Mouse (Mus musculus): ENCODE data around the gene Olfr1254.

The Olfr1254 gene

GRCm38 (mm10) chr2:89793519-89793918, at the start of gene Olfr1254:
Gene Olfr1254, minus strand, starts transcription at chr2:89793619.
- DNase-seq (ENCODE audit: low spot score) = no peak

GRCm38 (mm10) chr2:89841455-89841854, 48.0 kb upstream of the Olfr1254 start, which contains the start of gene Olfr1256:
Gene Olfr1256, minus strand, starts transcription at chr2:89841555.
- no peak for DNase-seq (ENCODE audit: low spot score)

DNA sequence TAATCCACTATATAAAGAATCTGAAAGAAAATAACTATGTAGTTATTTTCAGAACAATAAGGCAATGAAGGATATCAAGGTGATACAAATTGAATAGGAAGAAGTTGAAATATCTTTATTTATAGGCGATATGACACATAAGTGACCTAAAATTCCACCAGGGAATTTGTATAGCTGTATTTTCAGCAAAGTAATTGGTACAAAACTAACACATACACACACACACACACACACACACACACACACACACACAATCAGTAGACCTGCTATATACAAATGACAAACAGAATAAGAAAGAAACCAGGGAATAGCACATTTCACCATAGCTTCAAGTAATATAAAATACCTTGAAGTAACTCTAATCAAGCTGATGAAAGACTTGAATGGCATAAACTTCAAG, 26.8 kb upstream of the Olfr1254 start:
- no peak for DNase-seq (ENCODE audit: low spot score)

GRCm38 (mm10) chr2:89811751-89812150, 18.3 kb upstream of the Olfr1254 start, which contains the start of gene Olfr1255:
Gene Olfr1255, plus strand, starts transcription at chr2:89812051.
- DNase-seq (ENCODE audit: low spot score) = no peak

DNA sequence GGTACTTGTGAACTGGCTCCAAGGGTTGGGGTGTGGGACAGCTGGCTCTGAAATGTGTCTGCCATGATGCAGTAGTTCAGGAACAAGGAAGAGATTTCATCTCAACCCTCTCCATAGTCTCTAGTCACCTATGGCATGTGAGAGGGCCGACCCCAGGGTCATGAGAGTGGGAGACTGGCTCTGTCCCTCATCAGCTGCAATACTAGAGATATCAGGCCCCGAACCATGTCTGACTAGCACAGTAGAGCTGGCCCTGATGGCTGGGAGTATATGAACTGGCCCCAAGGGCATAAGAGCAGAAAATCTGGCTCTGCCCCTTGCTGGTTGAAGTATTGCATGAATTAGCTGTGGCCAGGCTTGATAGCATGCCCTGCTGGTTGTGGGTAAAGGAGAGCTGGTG, 17.3 kb upstream of the Olfr1254 start:
- no peak for DNase-seq (ENCODE audit: low spot score)

- DNase-seq (ENCODE audit: low spot score) = no peak
These were observed 6.2 kb upstream of the Olfr1254 start for GRCm38 (mm10) chr2:89799583-89799982.

DNA sequence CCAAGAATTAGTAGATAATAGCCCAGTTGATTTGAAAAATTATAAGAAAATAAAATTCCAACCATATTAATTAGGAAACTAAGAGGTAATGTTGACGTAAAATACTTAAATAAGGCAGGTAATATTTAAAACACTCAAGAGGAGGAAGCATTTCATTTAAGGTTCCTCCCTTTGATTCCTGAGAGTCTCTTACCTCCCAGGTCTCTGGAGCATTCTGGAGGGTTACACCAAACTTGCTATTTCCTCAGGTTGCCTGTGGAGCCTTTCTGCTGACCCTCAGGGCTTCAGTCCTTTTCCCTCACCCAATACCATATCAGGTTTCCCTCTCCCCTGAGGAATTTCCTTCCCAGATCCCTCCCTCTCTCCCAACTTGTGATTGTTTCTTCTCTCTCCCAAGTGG, 36.4 kb downstream of the Olfr1254 start, which contains the start of gene Olfr1253:
Gene Olfr1253, minus strand, starts transcription at position 101 of the 400 bp plus-strand sequence.
- no peak for DNase-seq (ENCODE audit: low spot score)

Data from MN1 (cell line).